Comparison of ENCODE assay signal across 9 mouse cellular contexts in genomic region chr19:6910306-6910705, GRCm38 (mm10). TPM values are rescaled to one million over a fixed set of nuclear protein-coding genes. Genes with fewer than 3 reads are reported as not detected.
DNase-seq lines count a peak whose midpoint lies in the region; ATAC-seq and TF ChIP-seq lines count a peak whose summit lies in the region.
"Not testable (repeated sequence)": the region's sequence is repeated elsewhere in the genome, so short reads cannot be mapped to it uniquely, and the experiment has no call there.
"Had no signal": no experiment of that assay in that cellular context is flagged by ENCODE, and none has a peak within 500 bp of the region (broad histone marks: within the 10 kb centered on the region; RNA-seq: fewer than 3 reads in every experiment).

No protein-coding gene starts in this region.

- peak; percentile 75 for DNase-seq in 3134 (ENCODE audit: extremely low read depth, insufficient read length, low spot score)
- peak; percentile 75 for DNase-seq in adrenal gland, adult 2 months
- peak; percentile 70 for DNase-seq in embryo, embryonic 9.5 days (ENCODE audit: extremely low spot score)
- DNase-seq in heart, adult 2 months = not testable (repeated sequence)
- DNase-seq in limb, embryonic 14.5 days (ENCODE audit: low spot score) = peak; percentile 29
- DNase-seq in retina, postnatal 1 day = peak; percentile 70

- H3K36me3 ChIP-seq in heart, adult 2 months (ENCODE audit: control insufficient read depth, insufficient read depth, low read length) = not testable (repeated sequence)
- peaks cover 35% of the 10 kb centered on the region for H3K36me3 ChIP-seq in intestine, embryonic 15.5 days
- H3K36me3 ChIP-seq in limb, embryonic 14.5 days (ENCODE audit: control insufficient read depth, insufficient read depth, low read length) = peaks cover 44% of the 10 kb centered on the region
- peaks cover 71% of the 10 kb centered on the region for H3K36me3 ChIP-seq in megakaryocyte, embryonic 14.5 days (replicated peaks; ENCODE audit: low read length)

- H3K4me1 ChIP-seq in heart, adult 2 months (ENCODE audit: control insufficient read depth, insufficient read depth, low read length) = not testable (repeated sequence)
- peaks cover 20% of the 10 kb centered on the region for H3K4me1 ChIP-seq in intestine, embryonic 15.5 days (replicated peaks)
- H3K4me1 ChIP-seq in limb, embryonic 14.5 days (ENCODE audit: control insufficient read depth, insufficient read depth, low read length) = peaks cover 12% of the 10 kb centered on the region
- H3K4me1 ChIP-seq in megakaryocyte, embryonic 14.5 days = peaks cover 79% of the 10 kb centered on the region

- peak overlapping the region; percentile 77 for H3K4me2 ChIP-seq in intestine, embryonic 15.5 days (replicated peaks)
- H3K4me2 ChIP-seq in limb, embryonic 14.5 days (replicated peaks; ENCODE audit: low read depth, low read length, severe bottlenecking) = peak overlapping the region; percentile 82

- peak overlapping the region; percentile 99 for H3K27ac ChIP-seq in heart, adult 2 months
- peak overlapping the region; percentile 99 for H3K27ac ChIP-seq in intestine, embryonic 15.5 days
- H3K27ac ChIP-seq in limb, embryonic 14.5 days (replicated peaks; ENCODE audit: low read depth, low read length) = peak overlapping the region; percentile 99

- not testable (repeated sequence) for H3K9me3 ChIP-seq in intestine, embryonic 15.5 days; limb, embryonic 14.5 days (ENCODE audit: control insufficient read depth, low read length); megakaryocyte, embryonic 14.5 days

- H3K4me3 ChIP-seq in heart, adult 2 months = peak overlapping the region; percentile 84
- peak overlapping the region; percentile 56 for H3K4me3 ChIP-seq in intestine, embryonic 15.5 days (replicated peaks)
- peak overlapping the region; percentile 67 for H3K4me3 ChIP-seq in limb, embryonic 14.5 days (replicated peaks; ENCODE audit: low read length)
- peak overlapping the region; percentile 99 for H3K4me3 ChIP-seq in megakaryocyte, embryonic 14.5 days (replicated peaks)

- not testable (repeated sequence) for TF ChIP-seq POLR2A in heart, adult 2 months (IDR thresholded peaks at IDR 0.05; ENCODE audit: insufficient read depth, low read depth, low read length); limb, embryonic 14.5 days (IDR thresholded peaks at IDR 0.05; ENCODE audit: borderline replicate concordance, extremely low read depth, insufficient read depth, insufficient read length)

- not testable (repeated sequence) for TF ChIP-seq EP300 in heart, adult 2 months (IDR thresholded peaks at IDR 0.05; ENCODE audit: insufficient read depth, low read depth, low read length)

- TF ChIP-seq CTCF in heart, adult 2 months (IDR thresholded peaks at IDR 0.05) = not testable (repeated sequence)

- peak; percentile 54 for ATAC-seq in intestine, embryonic 15.5 days
- peak; percentile 25 for ATAC-seq in limb, embryonic 14.5 days (ENCODE audit: low FRiP score, low read depth)

- WGBS in heart, adult 2 months = under 1% methylated on average over 30 of the region's 30 CpGs
- WGBS in intestine, embryonic 15.5 days = under 1% methylated on average over 30 of the region's 30 CpGs
- WGBS in limb, embryonic 14.5 days = under 1% methylated on average over 29 of the region's 30 CpGs

- H3K27me3 ChIP-seq in heart, adult 2 months (ENCODE audit: control insufficient read depth, insufficient read depth, low read length); intestine, embryonic 15.5 days (replicated peaks); limb, embryonic 14.5 days (ENCODE audit: control insufficient read depth, insufficient read depth, low read length); megakaryocyte, embryonic 14.5 days (replicated peaks): not testable (repeated sequence)

- intact Hi-C loops in heart, adult 2 months (cut with DNase I) = not testable (repeated sequence)

- not testable (repeated sequence) for H3K79me2 ChIP-seq in heart, adult 2 months (replicated peaks; ENCODE audit: control insufficient read depth, insufficient read depth, low read length)

- peak overlapping the region; percentile 64 for H3K9ac ChIP-seq in heart, adult 2 months (ENCODE audit: low read depth, low read length)
- peak overlapping the region; percentile 68 for H3K9ac ChIP-seq in intestine, embryonic 15.5 days
- peak overlapping the region; percentile 67 for H3K9ac ChIP-seq in limb, embryonic 14.5 days (ENCODE audit: low read depth, low read length, severe bottlenecking)

RNA-seq across cellular contexts. Expression of gene Prdx5, which starts 0.4 kb away (rescaled TPM):
- 100 to 1,000 TPM; 297 to 298 TPM for total RNA-seq in adrenal gland, adult 2 months (2021)
- 90.2 and 91.2 TPM in 2 replicates for polyA plus RNA-seq in adrenal gland, adult 2 months (2012; rRNA removed)
- total RNA-seq in heart, adult 2 months (2021) = 100 to 1,000 TPM; 651 to 766 TPM
- polyA plus RNA-seq in heart, adult 2 months (2012; rRNA removed) = 411 and 490 TPM in 2 replicates
- 184 and 205 TPM in 2 replicates for polyA plus RNA-seq in intestine, embryonic 15.5 days (2015; fragmentation: Nextera tagmentation; extraction: Ambion mirVana)
- polyA plus RNA-seq in limb, embryonic 14.5 days (2012; rRNA removed) = 145 and 173 TPM in 2 replicates
- polyA plus RNA-seq in limb, embryonic 14.5 days (2014; fragmentation: Nextera tagmentation; extraction: Ambion mirVana) = 245 and 269 TPM in 2 replicates
- 209 and 955 TPM in 2 replicates for polyA plus RNA-seq in megakaryocyte, embryonic 14.5 days (2012; ENCODE audit: insufficient read depth, low replicate concordance)

RNA-seq across cellular contexts. Expression of gene Trmt112, which starts 0.8 kb away (rescaled TPM):
- total RNA-seq in adrenal gland, adult 2 months (2021) = 100 to 1,000 TPM; 103 to 118 TPM
- polyA plus RNA-seq in adrenal gland, adult 2 months (2012; rRNA removed) = 197 and 206 TPM in 2 replicates
- total RNA-seq in heart, adult 2 months (2021) = 10 to 100 TPM; 32.0 to 38.5 TPM
- 67.9 and 71.5 TPM in 2 replicates for polyA plus RNA-seq in heart, adult 2 months (2012; rRNA removed)
- polyA plus RNA-seq in intestine, embryonic 15.5 days (2015; fragmentation: Nextera tagmentation; extraction: Ambion mirVana) = 124 TPM in 2 replicates
- polyA plus RNA-seq in limb, embryonic 14.5 days (2012; rRNA removed) = 163 and 164 TPM in 2 replicates
- 163 and 167 TPM in 2 replicates for polyA plus RNA-seq in limb, embryonic 14.5 days (2014; fragmentation: Nextera tagmentation; extraction: Ambion mirVana)
- 107 and 147 TPM in 2 replicates for polyA plus RNA-seq in megakaryocyte, embryonic 14.5 days (2012; ENCODE audit: insufficient read depth, low replicate concordance)

RNA-seq across cellular contexts. Expression of gene Esrra, which starts 11.3 kb away (rescaled TPM):
- total RNA-seq in adrenal gland, adult 2 months (2021) = 10 to 100 TPM; 29.3 to 62.8 TPM
- polyA plus RNA-seq in adrenal gland, adult 2 months (2012; rRNA removed) = 67.6 and 87.7 TPM in 2 replicates
- 100 to 1,000 TPM; 156 to 180 TPM for total RNA-seq in heart, adult 2 months (2021)
- polyA plus RNA-seq in heart, adult 2 months (2012; rRNA removed) = 135 and 152 TPM in 2 replicates
- 32.2 and 37.6 TPM in 2 replicates for polyA plus RNA-seq in intestine, embryonic 15.5 days (2015; fragmentation: Nextera tagmentation; extraction: Ambion mirVana)
- 20.3 and 25.5 TPM in 2 replicates for polyA plus RNA-seq in limb, embryonic 14.5 days (2012; rRNA removed)
- 3.4 and 5.1 TPM in 2 replicates for polyA plus RNA-seq in limb, embryonic 14.5 days (2014; fragmentation: Nextera tagmentation; extraction: Ambion mirVana)
- 56.1 and 76.3 TPM in 2 replicates for polyA plus RNA-seq in megakaryocyte, embryonic 14.5 days (2012; ENCODE audit: insufficient read depth, low replicate concordance)

RNA-seq across cellular contexts. Expression of gene Catsperz, which starts 14.9 kb away (rescaled TPM):
- under 1 TPM in 1 of 2 experiments, not detected in 1; 0.58 TPM for total RNA-seq in adrenal gland, adult 2 months (2021)
- not detected in 2 replicates for polyA plus RNA-seq in adrenal gland, adult 2 months (2012; rRNA removed)
- total RNA-seq in heart, adult 2 months (2021) = not detected
- polyA plus RNA-seq in heart, adult 2 months (2012; rRNA removed) = 0.23 and 0.64 TPM in 2 replicates
- polyA plus RNA-seq in intestine, embryonic 15.5 days (2015; fragmentation: Nextera tagmentation; extraction: Ambion mirVana) = 1.1 and 1.6 TPM in 2 replicates
- polyA plus RNA-seq in limb, embryonic 14.5 days (2012; rRNA removed) = 2.8 and 5.6 TPM in 2 replicates
- 3.6 and 5.4 TPM in 2 replicates for polyA plus RNA-seq in limb, embryonic 14.5 days (2014; fragmentation: Nextera tagmentation; extraction: Ambion mirVana)
- 0.83 TPM in 1 of 2 replicates, not detected in the other for polyA plus RNA-seq in megakaryocyte, embryonic 14.5 days (2012; ENCODE audit: insufficient read depth, low replicate concordance)
- total RNA-seq: heart, postnatal 36 days had no signal

RNA-seq across cellular contexts. Expression of gene Kcnk4, which starts 24.0 kb away (rescaled TPM):
- under 1 TPM in 1 of 2 experiments, not detected in 1; 0.31 TPM for total RNA-seq in adrenal gland, adult 2 months (2021)
- 0.06 TPM in 1 of 2 replicates, not detected in the other for polyA plus RNA-seq in adrenal gland, adult 2 months (2012; rRNA removed)
- not detected for total RNA-seq in heart, adult 2 months (2021)
- polyA plus RNA-seq in heart, adult 2 months (2012; rRNA removed) = 0.21 TPM in 1 of 2 replicates, not detected in the other
- 0.29 and 0.40 TPM in 2 replicates for polyA plus RNA-seq in intestine, embryonic 15.5 days (2015; fragmentation: Nextera tagmentation; extraction: Ambion mirVana)
- 0.91 and 1.1 TPM in 2 replicates for polyA plus RNA-seq in limb, embryonic 14.5 days (2012; rRNA removed)
- polyA plus RNA-seq in limb, embryonic 14.5 days (2014; fragmentation: Nextera tagmentation; extraction: Ambion mirVana) = 1.1 TPM in 2 replicates
- 0.08 TPM in 1 of 2 replicates, not detected in the other for polyA plus RNA-seq in megakaryocyte, embryonic 14.5 days (2012; ENCODE audit: insufficient read depth, low replicate concordance)
- total RNA-seq: heart, postnatal 36 days had no signal
